Mouse (Mus musculus) embryonic facial prominence, embryonic 11.5 days (tissue): ENCODE results near the gene Appbp2. TPM values are rescaled to one million over a fixed set of nuclear protein-coding genes. Genes with fewer than 3 reads are reported as not detected.

Source experiments
- ATAC-seq: fragments of 200-750 bp; cut with Nextera tagmentation; replicated peaks from 2 replicates; pipeline ENCODE4 v1.8.0; 2017; ENCODE audit warnings: low read depth; ENCODE audit not compliant: insufficient number of reproducible peaks, low FRiP score, low TSS enrichment
- DNase-seq: peaks from one replicate; pipeline ENCODE4 v3.0.0-alpha.2; 2015; ENCODE audit warnings: low spot score
- H3K27ac ChIP-seq: fragments of 300-500 bp; sonication (generic); replicated peaks from 2 replicates; pipeline ENCODE4 v1.5.1; 2014; ENCODE audit warnings: mild to moderate bottlenecking, low read depth, low read length, control low read depth
- H3K27me3 ChIP-seq: fragments of 300-500 bp; sonication (generic); 2 replicates; pipeline ENCODE4 v1.6.1; 2014; ENCODE audit warnings: mild to moderate bottlenecking, low read length, moderate library complexity, mixed read lengths; ENCODE audit not compliant: control insufficient read depth, insufficient read depth
- H3K36me3 ChIP-seq: fragments of 300-500 bp; sonication (generic); replicated peaks from 2 replicates; pipeline ENCODE4 v1.6.1; 2014; ENCODE audit warnings: low read depth, mild to moderate bottlenecking, low read length, moderate library complexity, mixed read lengths; ENCODE audit not compliant: control insufficient read depth, insufficient read depth
- H3K4me1 ChIP-seq: fragments of 300-500 bp; sonication (generic); 2 replicates; pipeline ENCODE4 v1.6.1; 2014; ENCODE audit warnings: low read length, mixed read lengths; ENCODE audit not compliant: control insufficient read depth, insufficient read depth
- H3K4me2 ChIP-seq: fragments of 300-500 bp; sonication (generic); 2 replicates; pipeline ENCODE4 v1.6.1; 2014; ENCODE audit warnings: low read depth, mild to moderate bottlenecking, control low read depth, low read length, moderate library complexity
- H3K4me3 ChIP-seq: fragments of 300-500 bp; sonication (generic); 2 replicates; pipeline ENCODE4 v1.5.1; 2014; ENCODE audit warnings: low read depth, low read length, control low read depth
- H3K9ac ChIP-seq: fragments of 300-500 bp; sonication (generic); replicated peaks from 2 replicates; pipeline ENCODE4 v1.6.1; 2014; ENCODE audit warnings: mild to moderate bottlenecking, control low read depth, low read length
- H3K9me3 ChIP-seq: fragments of 300-500 bp; sonication (generic); replicated peaks from 2 replicates; pipeline ENCODE4 v1.6.1; 2016; ENCODE audit warnings: mild to moderate bottlenecking, low read length, inconsistent platforms, mixed read lengths; ENCODE audit not compliant: control insufficient read depth
- WGBS: fragments of 180-500 bp; shearing (Covaris S2); extraction: QIAGEN DNeasy Blood & Tissue Kit; methylation state at CpG from one replicate; pipeline ENCODE4 v1.1.7; 2014; 5-methylcytosine and 5-hydroxymethylcytosine counted together
- polyA plus RNA-seq: library from polyadenylated mRNA; unstranded; fragments of >200 nt; fragmentation: Nextera tagmentation; extraction: Ambion mirVana; gene quantifications from 2 replicates; pipeline ENCODE4 v1.2.1, GENCODE M21; 2014

Gene Appbp2
- polyA plus RNA-seq, 1 experiment from 2014 or later: 58.8 TPM

GRCm38 (mm10) chr11:85264635-85265034 lies 29.7 kb upstream of the Appbp2 start:
- Histone ChIP-seq H3K27me3 (no peaks in the 10 kb centered on the region), H3K27ac (no peak overlapping the region), H3K4me3 (no peak overlapping the region), H3K4me2 (no peak overlapping the region), H3K36me3 (no peaks in the 10 kb centered on the region), H3K9me3 (no peaks in the 10 kb centered on the region), H3K9ac (no peak overlapping the region), H3K4me1 (no peaks in the 10 kb centered on the region)
- ATAC-seq (no peak), DNase-seq (no peak)
- 60% methylated on average over 5 of the region's 5 CpGs for WGBS

GRCm38 (mm10) chr11:85261192-85261591 lies 26.3 kb upstream of the Appbp2 start:
- ATAC-seq (no peak), DNase-seq (peak; percentile 87)
- Histone ChIP-seq H3K9ac (no peak overlapping the region), H3K4me3 (no peak overlapping the region), H3K9me3 (no peaks in the 10 kb centered on the region), H3K27me3 (no peaks in the 10 kb centered on the region), H3K27ac (no peak overlapping the region), H3K36me3 (no peaks in the 10 kb centered on the region), H3K4me1 (no peaks in the 10 kb centered on the region), H3K4me2 (no peak overlapping the region)
- 35% methylated on average over 7 of the region's 7 CpGs for WGBS

GRCm38 (mm10) chr11:85258966-85259365 lies 24.0 kb upstream of the Appbp2 start:
- Histone ChIP-seq H3K4me1 (no peaks in the 10 kb centered on the region), H3K27ac (no peak overlapping the region), H3K9ac (no peak overlapping the region), H3K27me3 (no peaks in the 10 kb centered on the region), H3K4me2 (no peak overlapping the region), H3K4me3 (no peak overlapping the region), H3K9me3 (no peaks in the 10 kb centered on the region), H3K36me3 (no peaks in the 10 kb centered on the region)
- ATAC-seq: no peak
- no peak for DNase-seq
- WGBS: 94% methylated on average over 11 of the region's 11 CpGs

- Histone ChIP-seq H3K27ac (no peak overlapping the region), H3K4me2 (no peak overlapping the region), H3K9ac (no peak overlapping the region), H3K4me1 (no peaks in the 10 kb centered on the region), H3K4me3 (no peak overlapping the region), H3K27me3 (no peaks in the 10 kb centered on the region), H3K9me3 (no peaks in the 10 kb centered on the region), H3K36me3 (no peaks in the 10 kb centered on the region)
- ATAC-seq: no peak
- no peak for DNase-seq
- 41% methylated on average over 3 of the region's 3 CpGs for WGBS
Observed at GRCm38 (mm10) chr11:85255471-85256027, 20.6 kb upstream of the Appbp2 start.

- DNase-seq (no peak), ATAC-seq (no peak)
- Histone ChIP-seq H3K27me3 (no peaks in the 10 kb centered on the region), H3K36me3 (no peaks in the 10 kb centered on the region), H3K9me3 (no peaks in the 10 kb centered on the region), H3K4me1 (no peaks in the 10 kb centered on the region), H3K9ac (no peak overlapping the region), H3K4me2 (no peak overlapping the region), H3K27ac (no peak overlapping the region), H3K4me3 (no peak overlapping the region)
- WGBS: 81% methylated on average over 7 of the region's 7 CpGs
Observed at GRCm38 (mm10) chr11:85253641-85254040, 18.7 kb upstream of the Appbp2 start.

- H3K4me2 ChIP-seq: no peak overlapping the region
- H3K36me3 ChIP-seq: no peaks in the 10 kb centered on the region
- no peak for ATAC-seq
- H3K27ac ChIP-seq: no peak overlapping the region
- H3K4me1 ChIP-seq: no peaks in the 10 kb centered on the region
- no peak for DNase-seq
- no peak overlapping the region for H3K4me3 ChIP-seq
- H3K9me3 ChIP-seq: no peaks in the 10 kb centered on the region
- WGBS: 70% methylated on average over 5 of the region's 5 CpGs
- no peak overlapping the region for H3K9ac ChIP-seq
- H3K27me3 ChIP-seq: no peaks in the 10 kb centered on the region
Observed at GRCm38 (mm10) chr11:85253006-85253405, 18.1 kb upstream of the Appbp2 start.

GRCm38 (mm10) chr11:85251955-85252354 lies 17.0 kb upstream of the Appbp2 start:
- Histone ChIP-seq H3K9me3 (no peaks in the 10 kb centered on the region), H3K9ac (no peak overlapping the region), H3K4me2 (no peak overlapping the region), H3K4me1 (no peaks in the 10 kb centered on the region), H3K36me3 (no peaks in the 10 kb centered on the region), H3K4me3 (no peak overlapping the region), H3K27me3 (no peaks in the 10 kb centered on the region), H3K27ac (no peak overlapping the region)
- ATAC-seq (no peak), DNase-seq (no peak)
- 92% methylated on average over 5 of the region's 5 CpGs for WGBS

- WGBS: 49% methylated on average over 3 of the region's 3 CpGs
- H3K9ac ChIP-seq: no peak overlapping the region
- no peaks in the 10 kb centered on the region for H3K36me3 ChIP-seq
- no peak overlapping the region for H3K4me3 ChIP-seq
- ATAC-seq: no peak
- H3K4me2 ChIP-seq: no peak overlapping the region
- no peaks in the 10 kb centered on the region for H3K27me3 ChIP-seq
- DNase-seq: no peak
- H3K4me1 ChIP-seq: no peaks in the 10 kb centered on the region
- no peak overlapping the region for H3K27ac ChIP-seq
- H3K9me3 ChIP-seq: no peaks in the 10 kb centered on the region
Observed at GRCm38 (mm10) chr11:85250467-85250866, 15.5 kb upstream of the Appbp2 start.
